Mouse (Mus musculus) liver, postnatal 0 days (tissue): ENCODE results near the gene Smyd3. TPM values are rescaled to one million over a fixed set of nuclear protein-coding genes. Genes with fewer than 3 reads are reported as not detected.

Source experiments
- ATAC-seq: fragments of 200-750 bp; cut with Nextera tagmentation; 2 replicates; pipeline ENCODE4 v1.8.0; 2017; ENCODE audit warnings: mild to moderate bottlenecking, moderate library complexity
- DNase-seq: peaks from one replicate; pipeline ENCODE4 v3.0.0-alpha.2; 2016
- H3K27ac ChIP-seq: fragments of 300-500 bp; sonication (generic); 2 replicates; pipeline ENCODE4 v1.5.1; 2014; ENCODE audit warnings: antibody characterized with exemption, moderate library complexity, mild to moderate bottlenecking, low read depth
- H3K27me3 ChIP-seq: fragments of 300-500 bp; sonication (generic); 2 replicates; pipeline ENCODE4 v1.6.1; 2014; ENCODE audit warnings: low read length, control low read depth, mixed read lengths; ENCODE audit not compliant: insufficient read depth
- H3K36me3 ChIP-seq: fragments of 300-500 bp; sonication (generic); replicated peaks from 2 replicates; pipeline ENCODE4 v1.6.1; 2014; ENCODE audit warnings: mild to moderate bottlenecking, control low read depth, low read length, moderate library complexity, mixed read lengths; ENCODE audit not compliant: insufficient read depth
- H3K4me1 ChIP-seq: fragments of 300-500 bp; sonication (generic); 2 replicates; pipeline ENCODE4 v1.6.1; 2014; ENCODE audit warnings: antibody characterized with exemption, mild to moderate bottlenecking, control low read depth; ENCODE audit not compliant: insufficient read depth
- H3K4me2 ChIP-seq: fragments of 300-500 bp; sonication (generic); 2 replicates; pipeline ENCODE4 v1.6.1; 2014; ENCODE audit warnings: low read depth, mild to moderate bottlenecking, low read length, moderate library complexity, mixed read lengths
- H3K4me3 ChIP-seq: fragments of 300-500 bp; sonication (generic); 2 replicates; pipeline ENCODE4 v1.5.1; 2014; ENCODE audit warnings: low read depth, low read length
- H3K9ac ChIP-seq: fragments of 300-500 bp; sonication (generic); replicated peaks from 2 replicates; pipeline ENCODE4 v1.6.1; 2014; ENCODE audit warnings: mild to moderate bottlenecking, moderate library complexity
- H3K9me3 ChIP-seq: fragments of 300-500 bp; sonication (generic); 2 replicates; pipeline ENCODE4 v1.6.1; 2016; ENCODE audit warnings: mild to moderate bottlenecking, control low read depth, low read length, mixed read lengths
- CTCF ChIP-seq: sonication (generic); IDR thresholded peaks from 2 replicates; pipeline ENCODE4 v1.5.1; 2016; ENCODE audit warnings: antibody characterized with exemption, low read depth
- EP300 ChIP-seq: IDR thresholded peaks from 2 replicates; pipeline ENCODE4 v1.6.1; 2016; ENCODE audit warnings: antibody characterized with exemption, low read depth, mild to moderate bottlenecking
- WGBS: fragments of 180-500 bp; shearing (Covaris S2); extraction: QIAGEN DNeasy Blood & Tissue Kit; methylation state at CpG from one replicate; pipeline ENCODE4 v1.1.7; 2014; ENCODE audit not compliant: insufficient replicate concordance; 5-methylcytosine and 5-hydroxymethylcytosine counted together
- polyA plus RNA-seq: library from polyadenylated mRNA; unstranded; fragments of >200 nt; fragmentation: Nextera tagmentation; extraction: Ambion mirVana; gene quantifications from 2 replicates; pipeline ENCODE4 v1.2.1, GENCODE M21; 2015

The Smyd3 gene
- polyA plus RNA-seq, 1 experiment from 2014 or later: 5.1 TPM

DNA sequence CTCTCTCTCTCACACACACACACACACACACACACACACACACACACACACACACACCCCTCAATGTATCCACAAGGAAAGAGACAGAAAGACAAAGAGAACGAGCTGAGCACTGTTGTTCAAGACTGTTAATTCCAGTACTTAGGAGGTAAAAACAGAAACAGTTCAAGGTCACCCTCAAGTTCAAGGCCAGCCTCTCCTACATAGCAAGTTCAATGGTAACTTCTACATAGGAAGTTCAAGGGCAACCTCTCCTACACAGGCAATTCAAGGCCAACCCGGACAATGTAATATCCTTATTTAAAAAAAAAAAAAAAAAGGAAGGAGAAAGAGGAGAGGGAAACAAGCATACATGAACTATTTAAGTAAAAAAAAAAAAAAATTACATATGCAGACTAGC, 30.6 kb downstream of the Smyd3 start:
- WGBS: 63% methylated on average over 2 of the region's 2 CpGs
- Histone ChIP-seq H3K9ac (no peak overlapping the region), H3K27ac (no peak overlapping the region), H3K9me3 (no peaks in the 10 kb centered on the region), H3K36me3 (no peaks in the 10 kb centered on the region), H3K27me3 (no peaks in the 10 kb centered on the region), H3K4me3 (no peak overlapping the region), H3K4me2 (no peak overlapping the region), H3K4me1 (no peaks in the 10 kb centered on the region)
- DNase-seq: no peak
- TF ChIP-seq EP300 (no peak), CTCF (no peak)
- no peak for ATAC-seq

DNA sequence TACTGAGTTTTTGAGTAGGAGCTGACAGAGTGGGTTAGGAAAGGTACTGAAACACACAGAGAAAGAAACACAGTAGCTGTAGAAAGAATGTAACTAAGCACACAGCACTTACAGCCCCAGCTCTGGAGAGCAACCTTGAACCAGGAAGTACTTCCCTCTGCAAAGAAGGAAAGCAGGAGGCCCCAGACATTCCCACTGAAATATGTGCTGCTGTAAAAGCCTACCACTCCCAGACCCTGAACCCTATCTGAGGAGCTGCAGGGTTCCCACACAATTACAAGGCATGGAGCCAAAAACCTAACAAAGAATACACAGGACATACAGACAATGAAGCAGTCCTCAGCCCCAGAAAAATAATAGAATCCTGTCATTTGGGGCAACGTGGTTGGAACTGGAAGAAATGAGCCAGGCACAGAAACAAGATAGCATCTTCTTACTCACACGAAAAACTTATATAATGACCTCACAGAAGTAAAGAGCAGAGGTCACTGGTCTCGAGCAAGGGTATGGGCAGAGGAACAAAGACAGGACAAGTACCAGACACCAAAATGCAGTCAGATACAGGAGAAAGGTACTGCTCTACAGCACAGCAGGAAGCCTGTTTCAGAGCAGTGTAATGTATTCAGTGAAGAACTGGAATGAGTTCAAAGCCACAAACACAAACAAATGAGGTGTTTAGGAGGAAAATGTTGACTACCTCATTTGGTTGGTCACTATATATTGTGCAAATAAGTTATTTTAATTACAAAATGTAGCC, 31.9 kb downstream of the Smyd3 start:
- H3K9ac ChIP-seq: no peak overlapping the region
- no peaks in the 10 kb centered on the region for H3K36me3 ChIP-seq
- no peaks in the 10 kb centered on the region for H3K9me3 ChIP-seq
- H3K4me3 ChIP-seq: no peak overlapping the region
- 40% methylated on average over 3 of the region's 3 CpGs for WGBS
- H3K4me1 ChIP-seq: no peaks in the 10 kb centered on the region
- no peak for TF ChIP-seq EP300
- no peak for TF ChIP-seq CTCF
- H3K27me3 ChIP-seq: no peaks in the 10 kb centered on the region
- DNase-seq (no peak), ATAC-seq (no peak)
- H3K4me2 ChIP-seq: no peak overlapping the region
- no peak overlapping the region for H3K27ac ChIP-seq

DNA sequence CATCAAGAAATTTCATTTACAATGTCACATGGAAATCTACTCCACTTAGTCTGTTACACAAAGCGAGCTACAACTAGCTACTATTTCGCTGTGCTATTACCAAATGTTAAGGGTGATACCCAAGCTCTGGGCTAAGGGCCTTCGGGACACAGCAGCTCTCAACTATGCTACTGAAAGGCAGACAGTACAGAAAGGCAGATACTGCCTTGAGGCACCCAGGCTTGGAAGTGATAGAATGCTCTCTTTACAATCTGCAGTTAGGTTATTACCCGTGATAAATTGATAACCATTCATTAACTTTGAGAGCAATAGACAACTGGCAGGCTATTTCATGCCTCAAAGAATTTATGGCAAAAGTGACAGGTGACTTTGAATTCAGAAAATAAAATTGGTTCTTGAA, 37.0 kb downstream of the Smyd3 start:
- ATAC-seq (no peak), DNase-seq (no peak)
- no peak overlapping the region for H3K4me2 ChIP-seq
- H3K9ac ChIP-seq: no peak overlapping the region
- H3K36me3 ChIP-seq: no peaks in the 10 kb centered on the region
- 82% methylated on average over 4 of the region's 4 CpGs for WGBS
- H3K27me3 ChIP-seq: no peaks in the 10 kb centered on the region
- H3K4me1 ChIP-seq: no peaks in the 10 kb centered on the region
- H3K4me3 ChIP-seq: no peak overlapping the region
- no peak overlapping the region for H3K27ac ChIP-seq
- TF ChIP-seq CTCF: no peak
- TF ChIP-seq EP300: no peak
- H3K9me3 ChIP-seq: no peaks in the 10 kb centered on the region

DNA sequence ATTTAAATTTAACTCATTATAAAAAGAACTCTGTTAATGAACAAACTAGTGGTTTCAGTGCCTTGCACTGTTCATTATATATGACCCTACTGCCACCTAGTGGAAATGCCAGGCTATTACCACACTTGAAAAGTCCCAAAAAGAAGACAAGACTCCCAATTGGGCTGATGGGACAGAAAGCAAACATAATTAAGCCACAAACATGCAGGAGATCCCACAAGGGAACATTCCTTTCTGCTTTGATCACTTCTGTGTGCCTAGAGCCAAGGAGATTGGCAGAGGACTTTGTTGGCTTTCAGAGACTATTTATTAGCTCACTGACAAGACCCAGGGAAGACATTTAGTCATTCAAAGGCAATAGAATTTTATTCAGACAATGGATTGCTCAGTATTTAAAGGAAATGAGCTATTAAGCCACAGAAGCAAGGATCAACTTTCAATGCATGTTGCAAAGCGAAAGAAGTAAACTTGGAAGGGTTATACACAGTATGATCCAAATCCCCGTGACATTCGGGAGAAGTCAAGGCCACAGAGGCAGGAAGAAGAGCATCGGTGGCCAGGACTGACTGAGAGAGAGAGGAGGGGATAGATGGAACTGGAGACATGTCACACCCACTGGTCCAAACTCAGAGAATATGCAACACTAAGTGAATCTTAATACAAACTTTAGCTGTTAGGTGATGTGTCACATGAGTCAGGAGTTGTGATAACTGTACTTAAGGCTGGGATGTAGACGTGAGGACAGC, 40.5 kb downstream of the Smyd3 start:
- H3K27ac ChIP-seq: no peak overlapping the region
- ATAC-seq: 0 out of 2 replicates have a peak, but pooled peaks have one; percentile 43
- no peaks in the 10 kb centered on the region for H3K4me1 ChIP-seq
- peaks cover 5% of the 10 kb centered on the region for H3K36me3 ChIP-seq
- no peak overlapping the region for H3K4me3 ChIP-seq
- 0 out of 2 replicates have a peak, but pooled peaks cover 4% of the 10 kb centered on the region for H3K9me3 ChIP-seq
- 72% methylated on average over 5 of the region's 5 CpGs for WGBS
- peak; percentile 44 for DNase-seq
- H3K4me2 ChIP-seq: no peak overlapping the region
- no peak overlapping the region for H3K9ac ChIP-seq
- TF ChIP-seq CTCF (peak; percentile 86), EP300 (no peak)
- no peaks in the 10 kb centered on the region for H3K27me3 ChIP-seq

DNA sequence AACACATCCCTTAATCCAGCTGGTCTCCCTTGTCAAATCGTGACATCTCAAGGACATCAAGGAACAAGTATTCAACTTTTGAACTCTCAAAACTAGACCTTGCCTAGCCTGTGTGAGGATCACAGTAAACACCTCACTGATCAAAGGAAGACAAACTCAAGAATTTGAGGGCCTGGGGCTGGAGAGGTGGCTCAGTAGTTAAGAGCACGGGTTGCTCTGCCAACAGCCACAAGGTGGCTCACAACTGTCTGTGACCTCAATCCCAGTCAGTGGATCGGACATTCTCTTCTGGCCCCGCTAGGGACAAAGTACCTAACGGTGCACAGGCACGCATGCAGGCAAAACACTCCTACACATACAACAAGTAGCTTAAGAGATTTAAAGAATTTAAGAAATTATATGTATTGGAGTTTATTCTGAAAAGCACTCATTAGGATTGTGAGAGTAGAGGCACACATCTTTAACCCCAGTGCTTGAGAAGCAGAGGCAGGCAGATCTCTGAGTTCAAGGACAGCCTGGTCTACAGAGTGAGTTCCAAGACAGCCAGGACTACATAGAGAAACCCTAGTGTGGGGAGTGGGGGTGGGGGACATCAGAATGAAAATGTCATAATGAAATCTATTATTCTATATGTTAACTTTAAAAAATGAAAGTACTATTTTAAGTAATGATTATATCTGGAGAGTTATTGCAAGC, 41.2 kb downstream of the Smyd3 start:
- no peak overlapping the region for H3K4me2 ChIP-seq
- TF ChIP-seq EP300: no peak
- TF ChIP-seq CTCF: peak; percentile 26; the same call in 1 of the 2 replicates
- 0 out of 2 replicates have a peak, but pooled peaks cover 6% of the 10 kb centered on the region for H3K9me3 ChIP-seq
- no peaks in the 10 kb centered on the region for H3K27me3 ChIP-seq
- 53% methylated on average over 6 of the region's 6 CpGs for WGBS
- H3K27ac ChIP-seq: no peak overlapping the region
- no peak overlapping the region for H3K9ac ChIP-seq
- DNase-seq (no peak), ATAC-seq (no peak)
- H3K36me3 ChIP-seq: peaks cover 8% of the 10 kb centered on the region
- no peaks in the 10 kb centered on the region for H3K4me1 ChIP-seq
- H3K4me3 ChIP-seq: no peak overlapping the region

DNA sequence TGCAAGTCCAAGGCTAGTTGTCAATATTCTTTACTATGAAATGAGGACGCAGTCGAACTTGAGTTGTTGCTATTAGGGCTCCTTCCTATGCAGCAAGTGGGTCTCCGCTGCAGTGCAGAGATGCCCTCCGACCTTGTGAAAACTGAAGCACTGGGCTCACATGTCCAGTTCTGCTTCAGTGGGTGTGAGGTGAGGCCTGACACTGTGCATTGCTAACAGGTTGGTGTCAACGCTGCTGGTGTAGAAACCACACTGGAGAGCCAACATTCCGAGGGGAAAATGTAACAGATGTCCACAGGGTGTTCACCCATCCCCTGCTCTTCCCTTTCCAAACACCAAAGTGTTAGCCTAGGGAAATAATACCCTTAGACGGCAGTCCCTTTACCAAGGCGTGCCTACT, 43.1 kb downstream of the Smyd3 start:
- Histone ChIP-seq H3K27ac (no peak overlapping the region), H3K4me2 (no peak overlapping the region), H3K36me3 (peaks cover 8% of the 10 kb centered on the region), H3K4me1 (no peaks in the 10 kb centered on the region), H3K4me3 (no peak overlapping the region), H3K9me3 (0 out of 2 replicates have a peak, but pooled peaks cover 6% of the 10 kb centered on the region), H3K9ac (no peak overlapping the region), H3K27me3 (no peaks in the 10 kb centered on the region)
- DNase-seq: no peak
- no peak for ATAC-seq
- WGBS: 87% methylated on average over 8 of the region's 8 CpGs
- TF ChIP-seq EP300 (no peak), CTCF (no peak)
